Mouse (Mus musculus): ENCODE data around the gene Chac1. TPM values are rescaled to one million over a fixed set of nuclear protein-coding genes. Genes with fewer than 3 reads are reported as not detected.

Chac1 gene
- polyA plus RNA-seq (2012; ENCODE audit: low replicate concordance) = 24.8 and 43.3 TPM in 2 replicates

GRCm38 (mm10) chr2:119350555-119351486 is at the start of gene Chac1:
TSS of gene Chac1 (plus strand) at chr2:119351229.

GRCm38 (mm10) chr2:119325568-119326143 is 25.4 kb upstream of the Chac1 start, which contains the start of gene Dll4:
TSS of gene Dll4 (plus strand) at chr2:119325784.

Other genes starting within 250 kb of the Chac1 start
- 4.9 and 8.4 TPM in 2 replicates for gene Rad51, start 238.4 kb upstream of the Chac1 start, polyA plus RNA-seq (2012; ENCODE audit: low replicate concordance)
- gene Rmdn3, start 194.2 kb upstream of the Chac1 start, polyA plus RNA-seq (2012; ENCODE audit: low replicate concordance) = 16.2 and 33.0 TPM in 2 replicates
- gene Gchfr, start 183.5 kb upstream of the Chac1 start, polyA plus RNA-seq (2012; ENCODE audit: low replicate concordance) = 1.4 TPM in 1 of 2 replicates, not detected in the other
- gene Gm14137, start 176.7 kb upstream of the Chac1 start, polyA plus RNA-seq (2012; ENCODE audit: low replicate concordance) = 0.07 and 0.57 TPM in 2 replicates
- 10.3 and 20.3 TPM in 2 replicates for gene Zfyve19, start 142.6 kb upstream of the Chac1 start, polyA plus RNA-seq (2012; ENCODE audit: low replicate concordance)
- 10.6 and 23.8 TPM in 2 replicates for gene Dnajc17, start 142.4 kb upstream of the Chac1 start, polyA plus RNA-seq (2012; ENCODE audit: low replicate concordance)
- gene Ppp1r14d, start 121.3 kb upstream of the Chac1 start, polyA plus RNA-seq (2012; ENCODE audit: low replicate concordance) = not detected in 2 replicates
- 0.13 and 0.59 TPM in 2 replicates for gene Spint1, start 113.9 kb upstream of the Chac1 start, polyA plus RNA-seq (2012; ENCODE audit: low replicate concordance)
- 0.30 TPM in 1 of 2 replicates, not detected in the other for gene Rhov, start 80.0 kb upstream of the Chac1 start, polyA plus RNA-seq (2012; ENCODE audit: low replicate concordance)
- 8.0 and 19.2 TPM in 2 replicates for gene Vps18, start 62.5 kb upstream of the Chac1 start, polyA plus RNA-seq (2012; ENCODE audit: low replicate concordance)
- gene Dll4, start 25.4 kb upstream of the Chac1 start, polyA plus RNA-seq (2012; ENCODE audit: low replicate concordance) = 1.1 and 1.5 TPM in 2 replicates
- gene Ino80, start 126.5 kb downstream of the Chac1 start, polyA plus RNA-seq (2012; ENCODE audit: low replicate concordance) = 5.3 and 6.5 TPM in 2 replicates
- gene Exd1, start 196.4 kb downstream of the Chac1 start, polyA plus RNA-seq (2012; ENCODE audit: low replicate concordance) = 0.02 and 0.26 TPM in 2 replicates
- gene Chp1, start 196.5 kb downstream of the Chac1 start, polyA plus RNA-seq (2012; ENCODE audit: low replicate concordance) = 7.7 and 12.7 TPM in 2 replicates